Mouse (Mus musculus) v-Abl transformed pro-B cells (cell line): ENCODE data around the gene Eogt.

Experiments used
- in situ Hi-C, 2 experiments: fragments of 400-800 bp; cut with MboI; formaldehyde crosslinking; loops; one replicate each; pipeline ENCODE4 v1.15.1; 2025; ENCODE audit not compliant: unreplicated experiment in 2 of 2

Eogt gene

GRCm38 (mm10) chr6:97148383-97149251, at the start of gene Eogt:
Gene Eogt, minus strand, starts transcription at chr6:97149182.
- in situ Hi-C loops, result loop anchor here (5.0 to 25.0 kb wide), 6 partner anchors 104 to 1436 kb away; partner anchors contain the start of genes Lmod3 (in 2 of the 2) and Suclg2 (in 1 of the 2)

- in situ Hi-C loops, result loop anchor here (5.0 kb wide), 2 partner anchors 33 to 38 kb away; partner anchors contain the start of gene Arl6ip5 (in 1 of the 2)
Measured at GRCm38 (mm10) chr6:97179367-97179828, 30.4 kb upstream of the Eogt start.

- in situ Hi-C loops, result loop anchor here (5.0 kb wide), 2 partner anchors 34 to 39 kb away; partner anchors contain the start of gene Arl6ip5 (in 1 of the 2)
Measured at GRCm38 (mm10) chr6:97178491-97179366, 29.7 kb upstream of the Eogt start, which contains the start of gene Tmf1. Gene Tmf1, minus strand, starts transcription at chr6:97179122.

- in situ Hi-C loops, result loop anchor here (5.0 kb wide), 2 partner anchors 37 to 42 kb away; partner anchors contain the start of gene Arl6ip5 (in 1 of the 2)
Measured at GRCm38 (mm10) chr6:97175716-97176115, 26.7 kb upstream of the Eogt start.

GRCm38 (mm10) chr6:97150156-97150555, 1.2 kb upstream of the Eogt start:
- in situ Hi-C loops, result no loop called here

GRCm38 (mm10) chr6:97149721-97150120, 739 bp upstream of the Eogt start:
- in situ Hi-C loops, result loop anchor here (5.0 to 25.0 kb wide), 6 partner anchors 103 to 1437 kb away; partner anchors contain the start of genes Lmod3 (in 2 of the 2) and Suclg2 (in 1 of the 2)

GRCm38 (mm10) chr6:97147755-97148382, 1.1 kb downstream of the Eogt start:
- in situ Hi-C loops, result loop anchor here (5.0 to 25.0 kb wide), 6 partner anchors 104 to 1436 kb away; partner anchors contain the start of genes Lmod3 (in 2 of the 2) and Suclg2 (in 1 of the 2)

GRCm38 (mm10) chr6:97145156-97145555, 3.8 kb downstream of the Eogt start:
- in situ Hi-C loops, result loop anchor here (5.0 to 25.0 kb wide), 6 partner anchors 107 to 1433 kb away; partner anchors contain the start of genes Lmod3 (in 2 of the 2) and Suclg2 (in 1 of the 2)

GRCm38 (mm10) chr6:97144359-97144758, 4.6 kb downstream of the Eogt start:
- in situ Hi-C loops, result loop anchor here (10.0 to 25.0 kb wide), 4 partner anchors 110 to 1432 kb away; partner anchors contain the start of genes Lmod3 (in 1 of the 2) and Suclg2 (in 1 of the 2)

- in situ Hi-C loops, result loop anchor here (10.0 to 25.0 kb wide), 4 partner anchors 112 to 1430 kb away; partner anchors contain the start of genes Lmod3 (in 1 of the 2) and Suclg2 (in 1 of the 2)
Measured at GRCm38 (mm10) chr6:97142611-97143010, 6.4 kb downstream of the Eogt start.

GRCm38 (mm10) chr6:97141811-97142210, 7.2 kb downstream of the Eogt start:
- in situ Hi-C loops, result loop anchor here (10.0 to 25.0 kb wide), 4 partner anchors 113 to 1430 kb away; partner anchors contain the start of genes Lmod3 (in 1 of the 2) and Suclg2 (in 1 of the 2)

- in situ Hi-C loops, result loop anchor here in 1 of 2 experiments (25.0 kb wide), 1 partner anchor 1421 kb away; the partner anchor contains the start of gene Suclg2
Measured at GRCm38 (mm10) chr6:97132707-97133303, 16.2 kb downstream of the Eogt start.

GRCm38 (mm10) chr6:97131808-97132207, 17.2 kb downstream of the Eogt start:
- in situ Hi-C loops, result loop anchor here in 1 of 2 experiments (25.0 kb wide), 1 partner anchor 1420 kb away; the partner anchor contains the start of gene Suclg2

GRCm38 (mm10) chr6:97130979-97131378, 18.0 kb downstream of the Eogt start:
- in situ Hi-C loops, result loop anchor here in 1 of 2 experiments (25.0 kb wide), 1 partner anchor 1419 kb away; the partner anchor contains the start of gene Suclg2

GRCm38 (mm10) chr6:97124336-97125010, 24.5 kb downstream of the Eogt start:
- in situ Hi-C loops, result loop anchor here in 1 of 2 experiments (25.0 kb wide), 1 partner anchor 1412 kb away; the partner anchor contains the start of gene Suclg2

- in situ Hi-C loops, result no loop called here
Measured at GRCm38 (mm10) chr6:97120922-97121321, 28.1 kb downstream of the Eogt start.

- in situ Hi-C loops, result no loop called here
Measured at GRCm38 (mm10) chr6:97118327-97118726, 30.7 kb downstream of the Eogt start.

- in situ Hi-C loops, result no loop called here
Measured at GRCm38 (mm10) chr6:97116896-97117295, 32.1 kb downstream of the Eogt start.
